Mouse (Mus musculus) heart, adult 11 months (tissue): Measurements from ENCODE around the gene Acsl3.

ENCODE experiments used
- DNase-seq: peaks from one replicate; pipeline ENCODE4 v3.0.0; 2022

The Acsl3 gene

DNA sequence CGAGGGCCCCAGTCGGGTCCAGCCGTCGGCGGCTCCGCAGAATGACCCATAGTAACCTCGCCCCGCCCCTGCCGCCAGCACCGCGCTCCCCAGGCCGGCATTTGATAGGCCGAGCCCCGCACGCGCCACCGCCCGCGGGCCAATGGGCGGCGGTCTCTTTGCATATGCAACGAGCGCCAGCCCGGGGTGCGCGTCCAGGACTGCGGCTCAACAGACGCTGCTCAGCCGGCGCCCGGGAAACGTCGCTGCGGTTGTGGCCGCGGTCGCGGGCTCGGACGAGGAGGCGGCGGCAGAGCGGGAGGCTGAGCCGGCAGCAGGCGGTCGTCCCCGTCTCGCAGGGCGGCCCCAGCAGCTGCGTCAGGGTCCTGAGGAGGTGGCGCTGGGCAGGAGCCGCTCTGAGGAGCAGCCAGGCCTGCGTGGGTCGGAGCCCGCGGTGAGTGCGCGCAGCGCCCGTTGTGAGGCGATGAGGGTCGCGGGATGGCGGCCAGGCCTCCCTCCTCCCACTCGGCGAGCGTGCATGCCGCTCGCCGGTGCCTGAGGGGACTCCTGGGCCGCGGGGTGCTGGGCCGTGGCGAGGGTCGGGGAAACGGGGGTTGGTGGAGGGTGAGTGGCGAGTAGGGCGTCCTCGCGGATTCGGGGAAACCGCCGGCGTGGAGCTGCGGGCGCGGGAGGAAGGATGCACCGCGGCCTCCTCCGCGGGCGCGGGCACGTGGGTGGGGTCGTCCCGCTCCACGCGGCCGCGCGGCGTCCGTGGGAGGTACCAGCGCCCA, at the start of gene Acsl3, which contains the start of gene Utp14b:
Acsl3 (plus strand) TSS at position 155 of the 770 bp plus-strand sequence.
Utp14b (plus strand) TSS at position 368 of the 770 bp plus-strand sequence.
- DNase-seq, result peak; percentile 100

DNA sequence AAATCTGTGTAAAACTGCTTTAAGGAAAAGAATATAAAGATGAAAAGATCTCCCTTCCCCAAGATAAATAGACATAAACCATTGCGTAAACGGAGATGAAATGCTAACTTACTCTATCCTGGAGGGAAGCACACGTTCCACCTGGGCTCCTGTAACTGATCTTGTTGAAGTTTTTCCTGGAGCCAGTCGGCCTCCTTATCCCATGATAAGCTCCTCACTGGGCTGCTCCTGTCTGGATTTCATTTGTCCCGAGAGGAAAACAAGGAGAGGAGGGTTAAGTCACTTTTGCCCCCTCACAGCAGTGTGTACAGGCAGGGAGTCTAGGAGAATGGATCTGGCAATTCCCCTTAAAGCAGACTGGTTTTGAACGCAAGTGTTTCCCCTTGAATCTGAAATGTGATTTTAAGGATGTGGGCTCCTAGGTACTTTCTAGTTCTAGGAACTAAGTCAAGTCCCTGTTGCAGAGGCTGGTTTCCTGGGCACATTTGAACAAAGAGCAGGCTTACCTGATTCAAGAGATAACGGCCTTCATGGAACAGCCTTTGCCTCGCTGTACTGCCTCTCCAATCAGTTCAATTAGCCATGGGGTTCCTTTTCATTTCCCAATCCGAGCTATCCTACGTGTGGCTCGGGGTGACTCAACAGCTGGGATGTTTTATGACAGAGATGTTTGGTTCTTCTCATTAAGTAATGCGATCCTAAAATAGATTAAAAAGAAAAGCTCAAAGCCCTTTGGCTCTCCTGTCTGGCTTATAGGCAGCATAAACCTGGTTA, 48.3 kb upstream of the Acsl3 start:
- peak; percentile 74 for DNase-seq

DNA sequence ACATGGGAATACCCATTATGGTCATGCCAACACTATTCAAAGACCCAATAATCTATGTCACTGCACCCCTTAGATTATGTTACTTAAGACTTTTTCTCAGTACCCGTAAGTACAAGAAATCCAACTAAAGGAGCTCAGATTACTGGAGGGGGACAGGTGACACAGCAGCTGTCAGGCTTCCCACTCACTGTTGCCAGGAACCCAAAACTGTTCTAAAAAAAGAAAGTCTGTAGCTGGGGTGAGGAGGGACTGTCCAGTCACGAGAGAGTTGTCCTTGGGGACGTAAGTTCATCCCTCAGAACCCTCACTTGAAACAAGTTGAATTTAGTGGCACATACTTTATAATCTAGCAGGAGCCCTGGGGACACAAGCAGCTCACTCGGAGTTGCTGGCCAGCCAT, 46.6 kb upstream of the Acsl3 start:
- peak; percentile 87 for DNase-seq

DNA sequence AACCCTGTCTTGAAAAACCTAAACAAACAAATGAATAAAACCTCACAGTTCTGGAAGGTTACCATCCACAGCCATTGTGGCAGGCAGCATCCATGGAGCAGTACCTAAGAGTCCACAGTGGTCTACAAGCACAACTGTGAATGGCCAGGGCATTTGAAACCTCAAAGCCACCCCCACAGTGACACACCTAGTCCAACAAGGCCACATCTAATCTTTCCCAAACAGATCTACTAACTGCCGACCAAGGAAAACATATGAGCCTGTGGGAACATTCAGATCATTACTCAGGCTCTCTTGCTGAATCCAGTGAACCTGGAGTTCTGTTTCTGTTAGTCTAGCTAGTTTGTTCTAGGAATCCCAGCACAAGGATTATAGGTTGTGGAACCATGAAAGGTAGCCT, 44.7 kb upstream of the Acsl3 start:
- peak; percentile 43 for DNase-seq

DNA sequence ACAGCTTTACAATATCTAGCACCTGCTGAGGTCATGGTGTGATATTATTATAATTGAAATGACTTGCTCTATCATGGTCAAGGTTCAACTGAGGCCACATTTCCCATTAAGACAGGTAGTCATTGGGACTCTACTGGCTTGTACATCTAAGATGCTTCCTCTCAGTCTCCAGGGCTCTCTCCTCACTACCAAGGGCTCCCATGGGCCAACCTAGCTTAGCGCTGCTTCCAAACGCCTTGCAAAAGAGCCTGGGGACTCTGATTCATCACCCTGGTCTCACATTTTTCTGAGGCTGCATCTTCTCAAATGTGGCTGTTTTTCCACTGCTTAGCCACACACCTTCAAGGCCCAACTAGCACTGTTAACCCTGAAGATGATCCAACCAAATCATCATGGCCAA, 33.3 kb upstream of the Acsl3 start:
- peak; percentile 76 for DNase-seq

DNA sequence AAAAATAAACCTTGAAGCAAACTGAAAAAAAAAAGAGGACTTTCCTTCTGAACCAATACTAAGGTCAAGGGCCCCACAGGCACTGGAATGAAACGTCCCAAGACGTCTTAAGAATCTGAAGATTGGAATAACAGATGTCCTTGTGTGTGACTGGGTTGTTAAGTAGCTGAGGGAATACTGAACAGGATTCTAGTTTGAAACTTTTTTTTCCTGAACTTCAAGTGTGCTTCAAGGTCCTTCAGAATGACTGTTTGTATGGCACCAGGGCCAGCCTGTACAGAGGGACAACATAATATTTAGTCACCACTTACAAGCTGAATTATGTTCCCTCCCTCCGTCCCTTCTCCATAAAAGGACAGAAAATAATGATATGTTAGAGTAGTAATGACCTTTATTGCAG, 23.1 kb upstream of the Acsl3 start:
- peak; percentile 27 for DNase-seq

DNA sequence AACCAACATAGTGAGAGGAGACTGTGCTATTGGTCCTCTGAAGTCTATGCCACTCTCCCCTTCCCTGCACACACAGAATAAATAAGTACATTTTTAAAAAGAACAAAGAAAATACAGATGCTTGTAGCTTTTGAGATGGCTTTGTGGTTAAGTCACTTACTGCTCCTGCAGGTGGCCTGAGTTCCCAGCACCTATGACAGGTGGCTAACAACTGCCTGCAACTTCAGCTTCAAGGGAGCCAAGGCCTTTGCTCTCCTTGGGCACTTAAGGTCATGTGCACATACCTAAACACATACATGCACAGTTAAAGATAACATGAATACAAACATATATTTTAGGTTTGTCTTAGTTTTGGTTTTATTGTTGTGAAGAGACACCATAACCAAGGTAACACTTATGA, 16.8 kb upstream of the Acsl3 start:
- DNase-seq, result peak; percentile 65

DNA sequence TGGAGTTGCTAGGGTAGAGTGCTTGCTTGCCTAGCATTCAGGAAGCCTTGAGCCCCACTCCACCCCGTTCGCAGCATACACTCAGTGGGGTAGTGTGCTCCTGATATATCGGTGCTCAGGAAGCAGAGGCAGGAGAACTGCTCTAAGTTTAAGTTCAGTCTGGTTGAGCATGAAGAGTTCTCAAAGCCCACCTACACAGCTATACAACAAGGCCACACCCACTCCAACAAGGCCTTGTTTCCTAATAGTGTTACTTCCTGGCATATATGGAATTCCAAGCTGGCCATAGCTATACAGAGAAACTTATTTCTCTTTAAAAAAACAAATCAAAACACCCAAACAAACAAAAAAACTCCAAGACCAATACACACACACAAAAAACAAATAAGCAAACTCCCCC, 15.8 kb upstream of the Acsl3 start:
- DNase-seq, result peak; percentile 27

DNA sequence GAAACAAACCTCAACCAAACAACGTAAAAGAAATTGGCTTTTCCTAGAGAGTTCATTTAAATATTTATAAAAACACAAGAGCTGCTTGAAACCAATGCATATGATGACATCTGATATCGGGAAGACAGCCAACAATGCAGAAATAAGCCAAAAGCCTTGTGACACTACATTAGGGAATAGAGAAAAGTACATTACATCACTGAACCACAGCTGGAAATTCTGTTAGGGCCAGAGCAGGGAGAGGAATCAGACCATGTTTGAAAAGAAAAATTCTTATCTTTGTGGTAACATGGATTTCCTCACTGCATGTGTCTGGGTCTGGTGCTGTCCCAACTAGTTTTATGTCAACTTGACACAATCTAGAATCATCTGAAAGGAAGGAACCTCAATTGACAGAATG, 15.4 kb upstream of the Acsl3 start:
- DNase-seq, result no peak

DNA sequence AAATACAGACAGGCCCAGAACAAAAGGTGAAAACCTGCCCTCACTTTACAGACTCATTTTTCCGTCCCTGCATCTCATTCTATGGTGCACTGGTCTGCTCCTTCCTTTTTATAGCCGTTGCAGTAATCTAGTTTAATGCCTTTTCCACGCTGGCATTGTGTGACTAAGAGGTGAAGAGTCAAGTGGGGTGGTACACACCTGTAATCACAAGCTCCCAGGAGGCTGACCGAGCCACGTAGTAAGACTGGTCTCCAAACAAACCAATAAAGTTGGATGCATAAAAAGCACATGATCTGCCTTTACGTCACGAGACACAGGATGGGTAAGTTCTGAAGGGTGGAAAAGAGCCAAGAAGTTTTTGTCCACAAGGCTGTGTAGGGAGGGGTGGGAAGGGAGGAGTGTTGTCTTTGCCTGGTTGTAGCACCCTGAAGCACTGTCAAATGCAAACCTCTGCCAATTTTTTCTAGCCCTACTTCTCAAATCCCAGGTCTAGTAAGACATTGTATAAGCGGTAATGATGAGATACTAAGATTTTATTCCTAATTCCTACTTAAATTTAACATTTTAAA, 10.2 kb upstream of the Acsl3 start:
- peak; percentile 67 for DNase-seq

DNA sequence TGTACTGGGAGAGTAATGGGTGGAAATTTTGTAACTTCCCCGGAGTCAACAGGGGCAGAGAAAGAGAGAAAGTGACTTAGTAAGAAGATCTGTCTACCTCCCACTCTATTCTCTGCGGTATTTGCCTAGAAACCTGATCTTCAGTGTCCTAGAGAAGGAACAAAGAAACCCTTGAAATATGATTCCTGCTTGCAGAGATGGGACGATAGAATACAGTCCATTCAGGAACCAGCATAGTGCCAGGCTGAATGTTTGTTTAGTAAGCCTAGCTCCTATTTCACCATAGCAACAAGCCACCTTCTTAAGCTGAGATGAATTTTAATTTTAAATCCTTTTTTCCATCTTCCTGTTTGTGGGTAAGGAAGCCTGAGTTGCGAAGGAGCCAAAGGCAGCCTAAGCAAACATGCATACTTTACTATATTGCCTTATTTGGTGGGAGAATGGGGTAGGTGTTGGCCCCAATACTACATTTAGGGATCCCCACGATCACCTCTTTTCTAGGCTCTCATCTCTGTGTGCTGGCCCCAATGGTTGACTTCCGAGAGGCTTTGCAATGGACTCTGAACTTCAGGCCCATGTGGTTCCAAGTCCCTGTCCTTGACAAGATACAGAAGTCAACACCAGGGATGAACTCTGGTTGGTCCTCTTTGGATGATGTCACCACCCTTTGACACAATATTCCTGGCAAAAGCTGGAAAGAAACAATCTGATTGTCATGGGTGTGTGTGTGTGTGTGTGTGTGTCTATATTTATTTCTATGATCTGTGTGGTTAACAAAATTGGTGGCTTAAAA, 8.2 kb upstream of the Acsl3 start:
- peak; percentile 40 for DNase-seq

DNA sequence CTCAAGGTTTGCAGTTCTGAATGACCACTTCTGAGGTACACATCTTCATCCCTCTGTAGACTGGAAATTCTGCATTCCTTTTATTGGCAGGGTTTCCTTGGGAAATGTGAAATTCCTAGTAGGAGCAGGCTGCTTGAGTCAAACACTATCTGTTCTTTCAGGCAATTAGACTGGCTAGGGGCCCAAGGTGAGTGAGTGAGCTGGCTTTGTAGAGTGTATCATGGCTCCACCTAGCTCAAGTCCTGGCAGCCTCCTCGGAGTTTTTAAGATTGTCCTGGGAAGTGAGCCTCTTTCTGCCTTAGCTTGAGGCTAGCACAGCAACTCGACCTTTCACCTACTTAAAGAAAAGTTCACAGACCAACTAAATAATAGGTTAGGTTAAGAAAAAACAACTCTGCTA, 1.2 kb upstream of the Acsl3 start:
- peak; percentile 93 for DNase-seq

DNA sequence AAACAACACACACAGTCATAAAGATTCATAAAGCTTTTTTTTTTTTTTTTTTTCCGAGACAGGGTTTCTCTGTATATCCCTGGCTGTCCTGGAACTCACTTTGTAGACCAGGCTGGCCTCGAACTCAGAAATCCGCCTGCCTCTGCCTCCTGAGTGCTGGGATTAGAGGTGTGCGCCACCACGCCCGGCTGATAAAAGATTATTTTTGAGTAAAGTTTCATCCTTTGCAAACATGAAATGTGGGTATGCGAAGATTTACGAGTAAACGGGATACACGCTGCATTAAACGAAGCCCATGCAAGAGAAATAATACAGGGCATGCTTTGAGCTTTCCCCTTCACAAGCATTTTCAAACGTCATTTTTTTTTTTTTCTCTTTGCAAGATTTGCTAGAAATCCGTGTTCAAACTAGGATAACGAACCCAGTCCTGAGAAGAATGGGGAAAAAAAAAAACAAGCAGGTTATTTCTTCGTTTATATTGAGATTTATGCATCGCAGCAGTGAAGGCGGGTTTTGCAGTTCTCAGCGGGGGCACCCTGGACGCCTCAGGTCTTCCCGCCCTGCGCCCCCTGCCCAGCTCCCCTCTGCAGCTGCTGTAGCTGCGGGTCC, 500 bp upstream of the Acsl3 start:
- peak; percentile 79 for DNase-seq

DNA sequence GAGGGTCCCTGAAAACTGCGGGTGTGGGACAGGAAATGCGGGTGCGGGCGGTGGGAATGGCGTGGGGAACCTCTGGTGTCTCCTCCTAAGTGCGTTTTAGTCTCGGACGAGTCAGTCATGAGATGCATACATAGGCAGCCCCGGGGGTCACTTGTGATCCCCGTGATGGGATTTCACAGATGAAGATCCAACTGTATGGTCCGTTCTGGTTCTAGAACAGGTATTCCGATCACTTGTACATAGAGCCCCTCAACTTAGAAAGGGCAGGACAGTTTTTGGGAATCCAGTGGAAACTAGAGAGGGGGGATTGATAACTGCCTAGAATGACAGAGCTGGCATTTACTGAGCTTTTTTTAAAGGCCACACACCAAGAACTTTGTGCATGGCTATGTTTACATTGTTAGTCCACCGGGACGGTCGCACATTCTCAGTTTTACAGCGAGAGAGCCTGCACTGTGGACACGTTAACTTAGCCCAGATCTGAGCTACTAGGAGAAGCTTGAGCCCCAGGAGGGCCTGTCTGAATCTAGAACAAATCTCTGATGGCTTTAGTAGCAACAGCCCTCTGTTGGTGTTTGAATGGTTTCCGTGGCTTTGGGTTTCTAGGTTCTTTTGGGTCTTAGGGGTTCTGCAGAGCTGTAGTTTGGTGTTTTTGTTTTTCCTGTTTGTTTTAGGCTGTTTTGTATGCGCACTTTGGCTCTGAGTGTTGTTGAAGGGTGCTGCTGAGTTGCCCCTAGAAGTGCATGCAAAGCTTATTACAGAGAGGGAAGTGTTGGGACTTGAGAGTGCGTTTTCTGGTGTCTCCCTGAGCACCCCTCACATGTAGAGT, 1.0 kb downstream of the Acsl3 start:
- DNase-seq, result peak; percentile 83

DNA sequence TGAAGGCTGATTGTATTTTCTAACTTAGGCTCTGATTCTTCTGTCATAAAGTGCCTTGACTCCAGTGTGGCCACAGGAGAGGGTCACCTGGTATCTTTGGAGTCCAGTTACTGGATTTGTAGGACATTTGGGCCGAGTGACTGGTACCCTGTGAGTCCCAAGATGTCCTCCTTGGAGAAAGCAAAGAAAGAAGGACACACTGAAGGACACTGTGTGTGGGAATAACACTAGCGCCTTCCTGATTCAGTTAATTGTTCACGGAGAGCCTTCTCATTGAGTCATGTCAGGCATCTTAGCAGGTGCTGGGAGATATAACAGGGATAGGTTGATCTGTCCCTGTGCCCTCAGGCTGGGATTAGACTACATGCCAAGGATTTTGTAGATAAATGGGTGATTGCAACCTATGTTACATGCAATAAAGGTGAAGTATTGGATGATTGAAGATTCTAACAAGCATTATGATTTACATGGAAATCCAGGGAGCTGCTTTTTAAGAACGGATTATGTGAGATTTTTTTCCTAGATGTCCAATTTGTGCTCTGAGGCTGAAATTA, 1.7 kb downstream of the Acsl3 start:
- DNase-seq, result peak; percentile 78

DNA sequence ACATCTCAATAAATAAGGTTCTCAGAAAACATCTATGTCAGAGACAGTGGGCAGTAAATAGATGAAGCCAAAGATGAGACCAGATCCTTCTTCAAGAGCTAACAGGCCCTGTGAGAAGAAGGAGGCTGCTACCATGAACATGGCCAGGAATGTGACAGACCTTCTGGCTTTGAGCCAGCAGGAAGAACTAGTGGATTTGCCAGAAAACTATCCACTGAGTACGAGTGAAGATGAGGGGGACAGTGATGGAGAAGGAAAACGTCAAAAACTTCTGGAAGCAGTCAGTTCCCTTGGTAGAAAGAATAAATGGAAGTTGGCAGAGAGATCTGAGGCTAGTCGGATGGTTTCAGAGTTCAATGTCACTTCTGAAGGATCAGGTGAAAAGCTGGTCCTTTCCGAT, 6.7 kb downstream of the Acsl3 start:
- DNase-seq, result peak; percentile 56

DNA sequence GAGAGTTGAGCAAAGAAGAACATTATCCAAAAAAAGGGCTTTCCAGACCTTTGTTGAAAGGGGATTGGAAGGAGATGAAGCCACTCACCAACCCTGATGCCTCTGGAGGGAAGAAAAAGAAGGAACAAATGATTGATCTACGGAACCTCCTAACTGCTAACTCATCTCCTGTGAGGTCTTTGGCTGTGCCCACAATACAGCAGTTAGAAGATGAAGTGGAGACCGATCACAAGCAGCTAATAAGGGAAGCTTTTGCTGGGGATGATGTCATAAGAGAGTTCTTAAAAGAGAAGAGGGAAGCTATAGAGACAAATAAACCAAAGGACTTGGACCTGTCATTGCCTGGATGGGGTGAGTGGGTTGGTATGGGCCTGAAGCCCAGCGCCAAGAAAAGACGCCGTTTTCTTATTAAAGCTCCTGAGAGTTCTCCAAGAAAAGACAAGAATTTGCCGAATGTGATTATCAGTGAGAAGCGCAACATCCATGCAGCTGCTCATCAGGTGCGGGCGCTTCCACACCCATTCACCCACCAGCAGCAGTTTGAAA, 8.4 kb downstream of the Acsl3 start:
- peak; percentile 88 for DNase-seq

DNA sequence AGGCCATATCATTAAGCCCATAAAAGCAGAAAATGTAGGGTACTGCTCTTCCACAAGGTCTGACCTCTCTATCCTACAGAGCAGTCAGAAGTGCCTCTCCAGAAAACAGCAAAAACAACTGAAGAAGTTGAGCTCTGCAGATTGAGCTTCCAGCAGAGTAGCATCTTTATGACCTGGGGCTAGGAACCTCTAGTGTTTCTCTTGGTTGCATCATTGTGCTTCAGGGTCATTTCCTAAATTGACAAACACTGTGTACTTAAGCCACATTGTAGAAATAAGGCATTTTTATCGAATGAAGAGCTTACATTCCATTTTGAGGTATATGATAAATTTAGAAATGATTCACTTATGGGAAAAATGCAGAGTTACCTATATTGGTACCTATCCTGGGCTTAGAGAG, 9.0 kb downstream of the Acsl3 start:
- no peak for DNase-seq

DNA sequence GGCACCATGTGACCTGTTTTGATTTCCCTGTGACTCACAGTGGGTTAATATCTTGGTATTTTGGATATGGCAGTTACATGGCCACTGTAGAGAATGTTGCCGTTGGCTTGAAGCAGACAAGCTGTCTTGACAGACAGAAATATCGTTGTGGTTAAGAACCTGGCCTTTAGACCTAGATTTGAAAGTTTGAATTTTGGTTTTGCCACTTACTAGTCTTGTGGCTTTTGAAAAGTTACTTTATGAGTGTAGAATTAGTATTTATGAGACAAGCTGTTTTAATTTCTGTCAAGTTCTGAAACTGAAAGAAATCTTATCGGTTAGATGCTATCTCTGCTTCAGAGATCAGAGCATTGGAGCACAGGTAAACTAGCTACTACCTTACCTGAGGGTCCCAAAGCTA, 24.7 kb downstream of the Acsl3 start:
- DNase-seq, result no peak

DNA sequence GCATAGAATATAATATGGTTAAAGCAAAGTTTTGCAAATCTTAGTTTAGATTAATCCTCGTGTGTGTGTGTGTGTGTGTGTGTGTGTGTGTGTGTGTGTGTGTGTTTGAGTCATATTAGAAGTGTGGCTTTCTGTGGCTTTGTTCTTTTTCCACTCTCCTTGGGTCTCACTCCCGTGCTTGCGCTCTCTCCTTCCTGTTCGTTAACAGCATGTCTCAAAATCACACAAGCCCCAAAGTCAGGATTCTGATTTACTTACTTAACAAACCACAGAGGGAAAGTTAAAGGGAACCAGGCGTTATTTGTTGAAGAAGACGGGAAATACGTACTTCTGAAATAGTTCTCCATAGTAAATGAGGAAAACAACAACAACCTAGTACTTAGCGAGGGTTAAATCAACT, 26.5 kb downstream of the Acsl3 start:
- peak; percentile 72 for DNase-seq

DNA sequence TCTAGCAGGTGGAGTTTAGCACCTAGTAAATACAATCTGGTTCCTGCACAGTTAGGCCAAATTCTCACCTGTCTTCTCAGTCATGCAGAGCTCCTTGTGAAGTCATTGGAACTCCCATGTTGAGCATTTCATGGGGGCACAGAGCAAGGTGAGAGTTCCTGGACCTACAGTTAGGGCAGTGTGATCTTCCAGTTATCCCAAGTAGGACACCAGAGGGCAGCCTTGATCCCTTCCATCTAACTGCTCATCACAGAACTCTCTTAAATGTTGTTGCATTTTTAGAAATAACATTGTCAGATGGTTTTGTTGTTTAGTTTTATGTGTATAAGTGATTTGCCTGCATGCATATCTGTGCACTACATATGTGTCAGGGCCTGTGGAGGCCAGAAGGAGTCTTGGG, 29.2 kb downstream of the Acsl3 start:
- DNase-seq, result no peak
